Mouse (Mus musculus): Measurements from ENCODE around the gene Fndc3b. TPM values are rescaled to one million over a fixed set of nuclear protein-coding genes. Genes with fewer than 3 reads are reported as not detected.

Gene Fndc3b
- polyA plus RNA-seq, 1 experiment from 2014 or later: 8.2 TPM

DNA sequence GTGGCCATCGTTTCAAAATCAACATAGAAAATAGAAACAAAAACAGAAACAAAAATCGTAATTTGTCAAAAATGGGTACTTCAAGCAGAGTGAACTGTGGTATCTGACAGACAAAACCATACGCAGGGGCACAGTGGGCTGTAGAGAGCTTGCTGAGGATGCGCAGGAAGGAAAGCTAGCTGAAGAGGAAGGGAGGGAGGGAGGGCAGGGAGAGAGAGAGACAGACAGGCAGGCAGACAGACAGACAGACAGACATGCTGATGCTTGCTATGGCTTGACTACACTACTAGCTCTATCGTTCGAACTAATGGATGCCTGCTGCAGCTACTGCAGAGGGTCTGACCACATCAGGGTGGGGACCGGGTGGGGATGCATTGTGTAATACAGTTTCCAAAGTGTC, 247.7 kb downstream of the Fndc3b start:
- ATAC-seq (ENCODE audit: low FRiP score): no peak
- Histone ChIP-seq H3K36me3 (peaks cover 13% of the 10 kb centered on the region; the same call in 1 of the 2 replicates), H3K9me3 (replicated peaks) (no peaks in the 10 kb centered on the region), H3K9ac (replicated peaks) (no peak overlapping the region), H3K27ac (replicated peaks) (no peak overlapping the region), H3K27me3 (replicated peaks) (no peaks in the 10 kb centered on the region), H3K4me3 (replicated peaks) (no peak overlapping the region), H3K4me2 (no peak overlapping the region), H3K4me1 (no peaks in the 10 kb centered on the region)
- 94% methylated on average over 7 of the region's 7 CpGs for WGBS

DNA sequence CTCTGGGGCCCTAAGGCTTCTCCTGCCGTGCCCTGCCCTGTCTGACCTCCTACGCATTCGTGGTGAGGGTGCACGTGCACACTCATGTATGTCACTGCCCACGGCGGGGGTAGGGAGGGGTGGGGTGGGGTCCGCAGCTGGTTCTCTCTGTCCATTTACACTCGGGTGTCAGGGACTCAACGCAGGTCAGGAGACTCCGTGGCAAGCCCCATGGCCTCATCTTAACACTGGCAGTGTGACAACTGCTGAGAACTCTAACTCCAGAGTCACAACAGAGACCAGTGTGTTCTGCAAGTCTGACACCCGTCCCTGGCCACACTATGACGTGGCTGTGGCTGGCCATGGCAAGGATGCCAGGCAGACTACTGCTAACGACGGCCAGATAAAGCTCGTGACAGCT, 248.2 kb downstream of the Fndc3b start:
- ATAC-seq (ENCODE audit: low FRiP score): no peak
- 87% methylated on average over 15 of the region's 15 CpGs for WGBS
- no peak overlapping the region for H3K27ac ChIP-seq (replicated peaks)
- no peak overlapping the region for H3K4me2 ChIP-seq
- no peak overlapping the region for H3K4me3 ChIP-seq (replicated peaks)
- H3K9ac ChIP-seq (replicated peaks): no peak overlapping the region
- no peaks in the 10 kb centered on the region for H3K27me3 ChIP-seq (replicated peaks)
- no peaks in the 10 kb centered on the region for H3K4me1 ChIP-seq
- peaks cover 13% of the 10 kb centered on the region; the same call in 1 of the 2 replicates for H3K36me3 ChIP-seq
- no peaks in the 10 kb centered on the region for H3K9me3 ChIP-seq (replicated peaks)

- Histone ChIP-seq H3K36me3 (peaks cover 13% of the 10 kb centered on the region; the same call in 1 of the 2 replicates), H3K9me3 (replicated peaks) (no peaks in the 10 kb centered on the region), H3K4me3 (replicated peaks) (no peak overlapping the region), H3K27ac (replicated peaks) (no peak overlapping the region), H3K9ac (replicated peaks) (no peak overlapping the region), H3K4me1 (no peaks in the 10 kb centered on the region), H3K4me2 (no peak overlapping the region), H3K27me3 (replicated peaks) (no peaks in the 10 kb centered on the region)
- 96% methylated on average over 9 of the region's 9 CpGs for WGBS
- ATAC-seq (ENCODE audit: low FRiP score): no peak
Observed at GRCm38 (mm10) chr3:27462316-27462902, 248.7 kb downstream of the Fndc3b start.

GRCm38 (mm10) chr3:27461861-27462260, 249.2 kb downstream of the Fndc3b start:
- Histone ChIP-seq H3K4me3 (replicated peaks) (no peak overlapping the region), H3K27ac (replicated peaks) (no peak overlapping the region), H3K36me3 (peaks cover 13% of the 10 kb centered on the region; the same call in 1 of the 2 replicates), H3K27me3 (replicated peaks) (no peaks in the 10 kb centered on the region), H3K4me1 (no peaks in the 10 kb centered on the region), H3K9me3 (replicated peaks) (no peaks in the 10 kb centered on the region), H3K9ac (replicated peaks) (no peak overlapping the region), H3K4me2 (no peak overlapping the region)
- no peak for ATAC-seq (ENCODE audit: low FRiP score)
- 88% methylated on average over 7 of the region's 7 CpGs for WGBS

DNA sequence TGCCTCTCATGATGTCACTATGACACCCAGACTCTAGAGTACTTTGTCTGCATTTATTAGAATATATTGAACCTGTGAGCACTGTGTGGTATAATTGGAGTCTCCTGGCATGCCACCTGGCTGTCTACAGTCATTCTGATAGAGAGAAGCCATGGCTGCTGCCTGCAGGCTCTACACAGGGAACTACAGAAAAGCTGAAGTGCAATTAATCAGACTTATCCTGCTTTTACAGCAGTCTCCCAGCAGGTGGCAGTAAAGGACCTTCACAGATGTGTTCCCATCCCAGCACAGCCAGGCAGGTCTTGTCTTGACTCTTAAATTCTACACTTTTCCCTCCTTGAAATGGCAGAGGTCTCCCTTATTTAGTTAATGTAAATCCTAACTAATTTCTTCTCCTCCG, 250.1 kb downstream of the Fndc3b start:
- Histone ChIP-seq H3K27ac (replicated peaks) (no peak overlapping the region), H3K9me3 (replicated peaks) (no peaks in the 10 kb centered on the region), H3K4me3 (replicated peaks) (no peak overlapping the region), H3K4me1 (no peaks in the 10 kb centered on the region), H3K27me3 (replicated peaks) (no peaks in the 10 kb centered on the region), H3K36me3 (peaks cover 14% of the 10 kb centered on the region; the same call in 1 of the 2 replicates), H3K9ac (replicated peaks) (no peak overlapping the region), H3K4me2 (no peak overlapping the region)
- peak; percentile 53 for ATAC-seq (ENCODE audit: low FRiP score)
- WGBS: 81% methylated on average over 1 of the region's 1 CpGs

DNA sequence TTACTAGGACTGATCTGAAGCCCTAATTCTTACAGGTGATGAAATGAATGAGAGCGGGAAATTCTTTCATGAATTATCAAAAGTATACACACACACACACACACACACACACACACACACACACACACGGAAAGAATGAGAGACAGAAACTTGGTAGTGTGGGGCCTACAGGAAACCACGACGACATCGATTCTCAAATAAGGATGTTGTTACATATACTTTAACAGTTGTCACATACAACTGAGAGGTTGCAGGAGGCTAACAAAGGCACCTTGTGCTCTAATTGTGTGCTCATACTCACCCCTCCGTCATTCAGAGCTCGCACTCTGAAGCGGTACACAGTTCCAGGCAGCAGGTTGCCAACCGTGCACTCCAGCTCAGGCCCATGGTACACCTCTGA, 252.7 kb downstream of the Fndc3b start:
- WGBS: 92% methylated on average over 9 of the region's 9 CpGs

GRCm38 (mm10) chr3:27456514-27456913, 254.6 kb downstream of the Fndc3b start:
- Histone ChIP-seq H3K4me2 (no peak overlapping the region), H3K4me1 (no peaks in the 10 kb centered on the region), H3K27me3 (replicated peaks) (no peaks in the 10 kb centered on the region), H3K4me3 (replicated peaks) (no peak overlapping the region), H3K36me3 (peaks cover 16% of the 10 kb centered on the region; the same call in 1 of the 2 replicates), H3K9me3 (replicated peaks) (no peaks in the 10 kb centered on the region), H3K9ac (replicated peaks) (no peak overlapping the region), H3K27ac (replicated peaks) (no peak overlapping the region)
- no peak for ATAC-seq (ENCODE audit: low FRiP score)
- 91% methylated on average over 14 of the region's 14 CpGs for WGBS

More for the DNA sequence above, 252.7 kb downstream of the Fndc3b start:
- Histone ChIP-seq H3K27ac (replicated peaks) (no peak overlapping the region), H3K4me3 (replicated peaks) (no peak overlapping the region), H3K4me2 (no peak overlapping the region), H3K36me3 (peaks cover 16% of the 10 kb centered on the region; the same call in 1 of the 2 replicates), H3K4me1 (no peaks in the 10 kb centered on the region), H3K9ac (replicated peaks) (no peak overlapping the region), H3K9me3 (replicated peaks) (no peaks in the 10 kb centered on the region), H3K27me3 (replicated peaks) (no peaks in the 10 kb centered on the region)
- ATAC-seq (ENCODE audit: low FRiP score): no peak

- peaks cover 16% of the 10 kb centered on the region; the same call in 1 of the 2 replicates for H3K36me3 ChIP-seq
- no peaks in the 10 kb centered on the region for H3K27me3 ChIP-seq (replicated peaks)
- H3K4me1 ChIP-seq: no peaks in the 10 kb centered on the region
- H3K9ac ChIP-seq (replicated peaks): no peak overlapping the region
- no peaks in the 10 kb centered on the region for H3K9me3 ChIP-seq (replicated peaks)
- no peak overlapping the region for H3K4me2 ChIP-seq
- H3K27ac ChIP-seq (replicated peaks): no peak overlapping the region
- 76% methylated on average over 8 of the region's 8 CpGs for WGBS
- ATAC-seq (ENCODE audit: low FRiP score): no peak
- no peak overlapping the region for H3K4me3 ChIP-seq (replicated peaks)
Observed at GRCm38 (mm10) chr3:27454402-27455195, 256.5 kb downstream of the Fndc3b start.

GRCm38 (mm10) chr3:27453453-27454098, 257.5 kb downstream of the Fndc3b start:
- no peaks in the 10 kb centered on the region for H3K27me3 ChIP-seq (replicated peaks)
- WGBS: 90% methylated on average over 13 of the region's 13 CpGs
- no peak overlapping the region for H3K9ac ChIP-seq (replicated peaks)
- H3K4me1 ChIP-seq: no peaks in the 10 kb centered on the region
- H3K4me2 ChIP-seq: no peak overlapping the region
- no peaks in the 10 kb centered on the region for H3K9me3 ChIP-seq (replicated peaks)
- no peak overlapping the region for H3K4me3 ChIP-seq (replicated peaks)
- H3K36me3 ChIP-seq: peaks cover 11% of the 10 kb centered on the region; the same call in 1 of the 2 replicates
- H3K27ac ChIP-seq (replicated peaks): no peak overlapping the region
- no peak for ATAC-seq (ENCODE audit: low FRiP score)

DNA sequence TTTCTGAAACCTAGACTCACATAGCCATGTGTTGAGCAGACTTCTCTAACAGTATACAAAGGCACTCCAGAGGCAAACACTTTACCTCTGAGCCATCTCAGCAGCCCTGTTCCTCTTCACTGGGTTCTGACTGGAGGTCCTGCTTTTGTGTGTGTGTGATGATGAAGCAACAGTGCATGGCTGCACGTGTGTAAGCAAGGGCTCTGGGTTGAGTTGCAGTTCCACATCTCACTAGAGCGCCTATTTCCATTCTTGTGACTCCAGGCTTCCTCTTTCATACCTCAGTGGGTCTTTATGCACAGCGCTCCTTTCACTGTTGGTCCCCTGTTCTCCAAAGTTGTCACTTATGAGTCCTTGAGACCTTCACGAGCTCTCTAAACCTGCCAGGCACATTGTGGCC, 261.7 kb downstream of the Fndc3b start:
- no peak overlapping the region for H3K4me2 ChIP-seq
- H3K27ac ChIP-seq (replicated peaks): no peak overlapping the region
- WGBS: 94% methylated on average over 4 of the region's 4 CpGs
- H3K9ac ChIP-seq (replicated peaks): no peak overlapping the region
- ATAC-seq (ENCODE audit: low FRiP score): no peak
- H3K4me3 ChIP-seq (replicated peaks): no peak overlapping the region
- no peaks in the 10 kb centered on the region for H3K36me3 ChIP-seq
- H3K27me3 ChIP-seq (replicated peaks): no peaks in the 10 kb centered on the region
- H3K9me3 ChIP-seq (replicated peaks): no peaks in the 10 kb centered on the region
- H3K4me1 ChIP-seq: no peaks in the 10 kb centered on the region

DNA sequence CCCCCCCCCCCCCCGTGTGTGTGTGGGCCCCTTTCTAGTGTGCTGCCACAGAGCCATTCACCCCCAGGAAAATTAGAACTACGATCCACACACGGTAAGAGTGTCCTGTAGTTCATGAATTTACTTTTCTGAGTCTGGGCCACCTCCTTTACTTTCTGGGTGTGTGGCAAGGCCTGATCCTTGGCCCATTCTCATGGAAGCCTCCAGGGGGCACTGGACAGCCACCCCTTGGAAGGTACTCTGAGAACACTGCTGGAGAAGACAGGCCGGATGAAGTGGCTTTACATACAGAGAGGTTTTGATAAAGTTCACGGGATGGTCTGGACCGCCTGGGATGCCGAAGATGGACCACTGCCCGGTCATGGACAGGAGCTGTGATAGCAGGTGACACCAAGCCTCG, 262.7 kb downstream of the Fndc3b start:
- H3K4me3 ChIP-seq (replicated peaks): no peak overlapping the region
- no peak overlapping the region for H3K27ac ChIP-seq (replicated peaks)
- 88% methylated on average over 9 of the region's 9 CpGs for WGBS
- no peaks in the 10 kb centered on the region for H3K27me3 ChIP-seq (replicated peaks)
- H3K4me2 ChIP-seq: no peak overlapping the region
- no peaks in the 10 kb centered on the region for H3K9me3 ChIP-seq (replicated peaks)
- no peaks in the 10 kb centered on the region for H3K36me3 ChIP-seq
- H3K4me1 ChIP-seq: no peaks in the 10 kb centered on the region
- no peak overlapping the region for H3K9ac ChIP-seq (replicated peaks)
- no peak for ATAC-seq (ENCODE audit: low FRiP score)

GRCm38 (mm10) chr3:27439704-27440103, 271.4 kb downstream of the Fndc3b start:
- WGBS: 81% methylated on average over 16 of the region's 16 CpGs

More at GRCm38 (mm10) chr3:27439704-27440103, 271.4 kb downstream of the Fndc3b start:
- H3K27me3 ChIP-seq (replicated peaks): no peaks in the 10 kb centered on the region
- no peak overlapping the region for H3K9ac ChIP-seq (replicated peaks)
- no peak overlapping the region for H3K4me3 ChIP-seq (replicated peaks)
- H3K4me1 ChIP-seq: no peaks in the 10 kb centered on the region
- no peaks in the 10 kb centered on the region; the same call in 1 of the 2 replicates for H3K36me3 ChIP-seq
- no peaks in the 10 kb centered on the region for H3K9me3 ChIP-seq (replicated peaks)
- no peak overlapping the region for H3K27ac ChIP-seq (replicated peaks)
- no peak for ATAC-seq (ENCODE audit: low FRiP score)
- H3K4me2 ChIP-seq: no peak overlapping the region
